Mouse (Mus musculus) cerebellum, postnatal 36 days (tissue): ENCODE results near the gene Aqp11.

Experiments used
- DNase-seq, 2 experiments: peaks; one replicate each; pipeline ENCODE4 v3.0.0; 2021 to 2022; ENCODE audit warnings: mixed read lengths in 2 of 2

Aqp11 gene

DNA sequence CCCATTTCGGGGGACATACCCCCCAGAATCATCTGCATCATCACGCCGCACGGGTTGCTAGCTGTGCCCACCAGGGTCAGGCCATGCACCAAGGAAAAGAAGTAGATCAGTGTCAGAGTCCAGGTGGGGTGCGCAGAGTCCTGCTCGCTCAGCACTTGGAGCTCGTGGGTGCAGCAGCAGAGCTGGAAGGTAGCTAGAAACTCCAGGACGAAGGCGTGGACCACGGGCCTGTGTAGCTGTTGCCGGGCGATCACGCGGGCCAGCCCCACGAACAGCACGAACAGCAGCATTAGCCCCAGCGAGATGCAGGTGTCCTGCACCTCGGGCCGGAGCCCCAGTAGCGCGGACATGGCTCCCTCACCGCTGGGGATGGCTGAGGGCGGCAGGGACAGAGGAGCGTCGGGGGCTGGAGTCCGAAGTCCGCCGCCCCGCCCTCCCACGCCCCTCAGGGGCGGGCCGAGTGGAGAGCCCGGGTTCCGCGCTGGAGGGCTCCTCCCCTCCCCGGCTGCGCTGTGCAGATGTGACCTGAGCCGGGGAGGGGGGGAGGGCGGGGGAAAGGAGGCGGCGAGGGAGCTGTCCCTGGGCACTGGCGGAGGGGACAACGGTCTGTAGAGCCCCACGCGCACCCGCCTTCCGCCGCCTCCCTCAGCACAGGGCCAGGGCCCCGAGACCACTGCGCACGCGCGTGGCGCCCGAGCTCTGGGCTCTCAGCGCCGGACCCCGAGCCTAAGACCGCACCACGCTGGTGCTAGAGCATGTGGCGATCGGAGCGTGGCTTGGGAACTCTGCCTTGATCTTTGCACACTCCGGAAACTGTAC lies at the start of gene Aqp11:
Aqp11 (minus strand) TSS at position 652 of the 819 bp plus-strand sequence.
- DNase-seq: peak; percentile 73 to 76

DNA sequence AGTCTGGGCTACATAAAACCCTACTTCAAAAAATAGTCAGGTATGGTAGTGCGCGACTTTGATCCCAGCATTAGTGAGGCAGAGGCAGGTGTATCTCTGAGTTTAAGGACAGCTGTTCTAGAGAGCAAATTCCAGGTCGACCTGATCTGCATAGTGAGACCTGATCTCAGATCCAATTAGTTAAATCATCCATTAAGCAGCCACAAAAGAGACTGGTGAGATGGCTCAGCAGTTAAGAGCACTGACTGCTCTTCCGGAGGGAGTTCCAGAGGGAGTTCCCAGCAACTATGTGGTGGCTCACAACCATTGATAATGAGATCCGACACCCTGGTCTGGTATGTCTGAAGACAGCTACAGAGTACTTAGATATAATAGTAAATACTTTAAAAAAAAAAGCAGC lies 45.4 kb upstream of the Aqp11 start:
- no peak for DNase-seq

DNA sequence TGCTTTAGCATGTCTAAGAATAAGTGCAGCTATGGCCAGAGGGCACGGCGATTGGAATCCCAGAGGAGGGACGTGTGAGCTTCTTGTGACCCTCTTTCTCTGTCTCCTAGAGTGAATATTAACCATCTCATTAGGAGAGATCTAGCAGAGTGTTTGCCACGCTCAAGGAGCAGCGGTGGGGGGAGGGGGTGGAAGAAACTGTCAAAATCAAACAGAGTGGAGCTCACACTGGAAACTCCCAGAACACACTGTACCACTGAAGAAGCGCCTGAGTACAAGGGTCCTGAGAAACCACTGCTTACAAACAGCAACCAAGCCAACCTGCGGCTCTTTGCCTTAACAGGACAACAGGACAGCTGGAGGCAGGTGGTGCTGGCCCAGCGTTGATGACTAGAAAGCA lies 43.4 kb upstream of the Aqp11 start:
- DNase-seq: no peak

DNA sequence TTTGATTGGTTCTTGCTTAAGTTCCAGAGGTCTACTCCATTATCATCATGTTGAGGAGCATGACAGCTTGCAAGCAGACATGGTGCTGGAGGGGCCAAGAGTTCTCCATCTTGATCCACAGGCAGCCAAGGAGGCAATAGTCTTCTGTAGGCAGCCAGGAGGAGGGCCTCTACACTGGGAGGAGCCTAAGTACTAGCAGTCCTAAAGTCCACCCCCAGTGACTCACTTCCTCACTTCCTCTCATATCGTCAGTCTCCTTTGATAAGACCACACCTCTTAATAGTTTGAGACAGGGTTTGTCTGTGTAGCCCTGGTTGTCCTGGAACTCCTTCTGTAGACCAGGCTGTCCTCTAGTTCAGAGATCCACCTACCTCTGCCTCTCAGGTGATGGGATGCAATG lies 42.7 kb upstream of the Aqp11 start:
- DNase-seq: no peak

DNA sequence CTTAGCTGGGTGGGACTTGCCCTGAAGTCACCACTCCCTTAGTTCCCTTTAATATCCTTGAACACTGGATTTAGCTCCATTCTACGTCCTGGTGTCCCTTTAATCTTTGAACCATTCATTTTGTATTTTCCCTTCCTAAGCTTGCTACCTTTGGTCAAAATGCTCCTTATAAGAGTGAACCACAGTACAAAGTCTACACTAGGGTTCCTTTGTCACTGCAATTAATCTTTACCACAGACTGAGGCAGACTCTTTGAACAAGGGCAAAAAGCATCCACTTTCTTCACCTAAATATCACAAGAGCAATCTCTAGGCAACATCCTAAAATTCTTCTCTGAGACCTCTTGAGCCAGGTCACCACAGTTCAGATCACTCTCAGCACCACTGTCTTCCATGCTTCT lies 42.1 kb upstream of the Aqp11 start:
- DNase-seq: no peak

DNA sequence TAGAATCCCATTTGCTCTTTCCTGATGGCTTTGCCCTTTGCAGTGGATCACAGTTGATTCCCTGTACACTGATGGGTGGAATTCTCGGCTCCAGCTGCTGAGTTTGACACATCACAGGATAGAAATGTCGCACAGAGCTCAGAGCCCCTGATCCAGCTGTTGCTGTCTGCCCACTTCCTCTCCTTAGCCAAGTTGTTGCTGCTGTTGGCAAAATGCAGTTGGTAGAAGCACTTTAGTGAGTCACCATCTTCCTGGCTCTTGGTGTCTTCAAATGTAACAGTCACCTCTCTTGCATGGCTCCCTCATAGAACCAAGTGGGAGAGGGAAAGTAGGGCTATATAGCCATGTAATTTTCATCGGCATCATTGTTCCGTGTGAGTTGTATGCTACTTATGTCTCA lies 39.1 kb upstream of the Aqp11 start:
- DNase-seq: no peak

DNA sequence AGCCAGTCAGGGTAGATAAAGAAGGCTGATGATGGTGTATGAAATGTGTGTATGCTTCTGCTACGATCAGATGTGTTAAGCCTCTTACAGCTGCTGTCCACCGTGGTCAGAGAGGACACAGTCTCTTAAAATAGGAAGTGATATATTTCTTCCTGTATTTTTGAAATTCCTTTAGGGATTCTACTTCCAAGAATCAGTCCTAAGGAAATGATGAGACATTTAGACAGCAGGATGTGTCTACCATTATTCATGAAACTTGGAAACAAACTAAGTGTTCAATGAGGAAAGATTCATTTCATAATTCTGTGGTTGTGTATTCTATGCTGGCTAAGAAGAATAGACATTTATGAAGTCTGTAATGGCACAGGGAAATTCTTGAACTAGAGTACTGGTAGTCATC lies 37.8 kb upstream of the Aqp11 start:
- no peak for DNase-seq

DNA sequence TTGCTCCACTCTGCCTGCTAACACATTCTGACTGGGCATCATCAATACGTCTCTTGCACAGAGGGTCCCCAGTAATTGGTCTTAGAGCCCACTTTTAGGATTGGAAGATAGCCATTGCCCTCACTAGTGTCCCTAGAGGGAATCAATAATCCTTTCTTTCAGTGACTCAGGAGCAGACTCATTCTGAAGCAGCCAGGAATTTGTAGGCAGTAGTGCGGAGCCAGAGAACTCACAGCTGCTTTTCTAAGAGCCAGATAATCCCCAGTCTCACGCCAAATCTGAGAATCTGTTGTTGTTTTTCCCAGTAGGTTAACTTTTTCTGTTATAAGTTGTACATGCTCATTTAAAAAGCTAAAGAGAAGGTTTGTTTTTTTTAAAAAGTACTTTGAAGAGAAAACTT lies 37.3 kb upstream of the Aqp11 start:
- no peak for DNase-seq

DNA sequence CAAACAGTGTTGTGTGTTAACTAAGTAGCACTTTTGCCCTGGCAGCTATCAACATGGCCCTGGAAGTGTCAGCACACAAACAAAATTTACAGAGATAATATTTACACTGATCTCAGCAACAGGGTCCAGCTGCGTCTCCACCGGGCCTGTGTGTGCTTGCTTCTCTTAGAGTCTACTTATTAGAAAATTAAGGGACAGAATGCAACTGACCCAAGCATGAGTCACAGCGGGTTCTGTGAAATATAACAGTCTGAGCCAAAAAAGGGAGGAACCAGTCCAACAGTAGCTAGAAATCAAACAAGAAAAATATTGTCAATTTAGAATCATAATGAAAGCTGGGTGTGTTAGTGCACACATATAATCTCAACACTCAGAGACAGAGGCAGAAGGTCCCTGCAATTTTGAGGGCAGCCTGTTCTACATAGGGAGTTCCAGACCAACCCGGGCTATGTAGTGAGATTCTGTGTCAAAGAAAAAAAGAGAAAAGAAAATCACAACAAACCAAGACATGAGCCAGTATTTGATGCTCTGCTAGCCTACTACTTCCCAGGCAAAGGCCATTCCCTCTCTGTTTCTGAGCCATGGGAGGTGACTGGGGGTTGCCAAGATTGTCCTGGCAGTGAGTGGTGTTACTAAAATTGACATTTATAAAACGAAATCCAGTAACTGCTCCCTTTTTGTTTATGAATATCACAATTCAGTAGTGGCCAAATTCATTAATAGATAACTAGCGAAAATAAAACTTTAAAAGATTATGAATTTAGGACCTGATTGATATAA lies 32.9 kb upstream of the Aqp11 start:
- DNase-seq: peak in 1 of 2 experiments; percentile 30

DNA sequence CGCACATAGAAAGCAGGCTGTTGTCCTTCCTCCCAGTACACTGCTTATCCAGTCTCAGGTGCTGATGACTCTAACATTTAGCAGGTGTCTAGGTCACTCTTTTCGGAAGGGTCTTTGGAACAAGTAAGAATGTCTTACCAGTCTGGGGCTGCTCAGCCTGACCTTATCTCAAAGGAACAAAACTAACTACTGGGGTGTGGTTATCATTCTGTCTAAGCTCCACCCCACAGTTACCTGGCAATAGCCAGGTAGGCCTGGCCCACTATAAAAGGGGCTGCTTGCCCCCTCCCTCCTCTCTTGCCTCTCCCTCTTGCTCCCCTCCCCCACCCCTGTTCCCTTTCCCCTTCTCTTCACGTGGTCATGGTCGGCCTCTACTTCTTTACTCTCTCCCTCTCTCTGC lies 30.9 kb upstream of the Aqp11 start:
- DNase-seq: no peak

DNA sequence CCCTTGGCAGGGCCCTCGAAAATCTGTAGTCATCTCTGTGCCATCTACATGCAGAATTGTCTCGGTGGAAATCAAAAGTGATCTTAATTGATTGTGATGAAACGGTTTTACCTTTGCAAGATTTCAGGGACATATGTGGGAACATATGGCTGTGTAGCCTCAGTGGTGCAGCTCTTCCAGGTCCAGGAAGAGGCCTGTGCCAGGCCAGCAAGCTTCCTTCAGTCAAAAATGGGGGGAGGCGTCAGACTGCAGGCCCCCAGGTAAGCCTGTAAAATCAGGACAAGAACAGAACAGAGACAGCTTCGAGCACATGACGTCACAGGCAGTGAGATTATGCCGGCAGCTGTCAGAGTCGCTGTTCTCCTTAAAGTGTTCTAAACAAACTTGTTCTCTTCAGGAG lies 29.8 kb upstream of the Aqp11 start:
- peak in 1 of 2 experiments; percentile 25 for DNase-seq

DNA sequence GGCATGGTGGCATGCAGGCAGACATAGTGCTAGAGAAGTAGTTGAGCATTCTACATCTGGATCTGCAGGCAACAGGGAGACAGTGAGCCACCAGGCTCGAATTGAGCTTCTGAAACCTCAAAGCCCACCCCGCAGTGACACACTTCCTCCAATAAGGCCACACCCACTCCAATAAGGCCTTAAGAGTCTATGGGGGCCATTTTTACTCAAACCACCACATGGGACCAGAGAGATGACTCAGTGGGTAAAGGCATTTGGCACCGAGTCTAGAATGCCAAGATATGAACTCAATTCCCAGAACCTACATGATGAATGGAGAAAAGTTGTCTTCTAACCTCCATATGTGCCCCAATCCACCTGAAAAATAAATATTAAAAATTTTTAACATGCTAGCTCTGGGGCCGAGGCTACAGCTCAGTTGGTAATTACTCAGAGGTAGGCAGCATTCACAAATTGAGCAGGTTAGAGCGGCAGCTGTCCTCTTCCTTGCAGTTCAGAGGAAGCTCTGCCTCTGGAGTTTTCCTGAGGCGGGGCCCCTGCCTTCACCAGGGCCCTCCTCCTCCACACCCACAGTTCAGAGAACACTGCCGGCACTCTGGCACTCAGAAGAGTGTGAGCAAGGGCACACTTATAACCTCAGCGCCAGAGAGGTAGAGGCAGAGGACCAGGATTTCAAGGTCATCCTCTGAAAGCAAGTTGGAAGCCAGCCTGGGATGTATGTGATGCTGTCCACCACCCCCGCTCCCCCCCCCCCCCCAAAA lies 28.5 kb upstream of the Aqp11 start:
- no peak for DNase-seq

DNA sequence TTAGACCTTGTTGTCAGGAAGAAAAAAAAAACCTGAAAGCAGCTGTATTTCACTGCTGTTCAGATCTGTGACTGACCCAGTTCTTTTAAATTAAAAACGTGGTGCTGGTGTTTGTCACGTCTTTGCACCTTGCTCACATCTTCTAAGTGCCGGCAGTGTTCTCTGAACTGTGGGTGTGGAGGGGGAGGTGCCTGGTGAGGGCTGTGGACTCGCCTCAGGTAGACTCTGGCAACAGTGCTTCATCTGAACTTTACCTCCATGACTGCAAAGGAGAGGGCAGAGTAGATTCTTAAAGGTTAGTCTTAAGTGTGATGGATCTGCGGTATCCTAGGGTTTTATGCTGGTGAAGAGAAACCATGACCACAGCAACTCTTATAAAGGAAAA lies 27.9 kb upstream of the Aqp11 start:
- DNase-seq: no peak

DNA sequence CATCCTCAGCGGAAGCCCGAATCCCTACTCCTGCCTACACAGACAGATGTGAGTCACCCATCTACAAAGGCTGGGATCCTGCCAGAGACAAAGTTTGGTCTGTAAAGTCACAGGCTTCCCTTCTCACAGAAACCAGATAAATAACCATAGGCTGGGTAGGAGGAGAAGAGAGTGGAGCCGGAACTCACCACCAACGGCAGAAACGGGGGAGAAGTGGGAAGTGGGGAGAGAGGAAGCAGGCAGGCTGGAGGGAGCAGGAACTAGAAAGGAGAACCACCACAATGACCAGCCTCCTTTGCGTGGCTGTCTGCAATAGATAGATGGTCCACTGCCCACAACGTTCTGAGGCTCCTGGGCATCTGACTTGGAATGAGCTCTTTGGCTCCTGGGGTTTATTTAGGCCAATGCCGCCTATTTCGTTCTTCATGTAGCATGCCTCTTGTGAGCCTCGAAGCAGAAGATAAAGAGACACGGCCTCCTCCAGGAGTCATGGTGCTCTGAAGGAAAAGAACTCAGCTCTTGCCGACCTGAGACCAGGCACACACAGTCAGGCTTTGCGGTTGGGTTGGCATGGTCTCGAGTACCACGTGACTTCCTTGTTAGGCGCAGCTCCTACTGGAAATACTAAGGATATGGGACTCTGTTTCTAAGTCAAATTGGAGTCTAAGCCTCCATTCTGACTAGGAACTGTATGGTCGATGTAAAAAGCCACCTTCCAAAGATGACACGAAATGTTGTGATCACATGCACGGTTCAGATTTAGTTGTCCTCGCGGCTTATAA lies 27.3 kb upstream of the Aqp11 start:
- no peak for DNase-seq

DNA sequence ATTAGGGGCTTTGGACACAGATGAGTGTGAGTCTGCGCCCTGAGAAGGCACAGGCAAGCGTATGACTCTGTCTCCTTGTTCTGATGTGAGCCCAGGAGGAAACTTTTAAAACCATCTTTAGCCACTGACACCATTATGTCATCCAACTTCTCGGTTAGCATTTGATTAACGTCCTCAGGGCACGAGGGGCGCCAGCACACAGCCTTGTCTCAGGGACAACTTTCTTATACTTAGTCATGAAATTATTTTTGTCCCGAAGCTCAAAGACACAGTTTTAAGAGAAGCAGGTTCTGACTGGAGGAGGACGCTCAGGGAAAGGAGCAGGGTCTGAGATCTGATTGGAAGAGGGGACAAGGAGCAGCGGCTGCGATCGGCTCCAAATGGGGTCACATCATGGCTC lies 26.5 kb upstream of the Aqp11 start:
- no peak for DNase-seq

DNA sequence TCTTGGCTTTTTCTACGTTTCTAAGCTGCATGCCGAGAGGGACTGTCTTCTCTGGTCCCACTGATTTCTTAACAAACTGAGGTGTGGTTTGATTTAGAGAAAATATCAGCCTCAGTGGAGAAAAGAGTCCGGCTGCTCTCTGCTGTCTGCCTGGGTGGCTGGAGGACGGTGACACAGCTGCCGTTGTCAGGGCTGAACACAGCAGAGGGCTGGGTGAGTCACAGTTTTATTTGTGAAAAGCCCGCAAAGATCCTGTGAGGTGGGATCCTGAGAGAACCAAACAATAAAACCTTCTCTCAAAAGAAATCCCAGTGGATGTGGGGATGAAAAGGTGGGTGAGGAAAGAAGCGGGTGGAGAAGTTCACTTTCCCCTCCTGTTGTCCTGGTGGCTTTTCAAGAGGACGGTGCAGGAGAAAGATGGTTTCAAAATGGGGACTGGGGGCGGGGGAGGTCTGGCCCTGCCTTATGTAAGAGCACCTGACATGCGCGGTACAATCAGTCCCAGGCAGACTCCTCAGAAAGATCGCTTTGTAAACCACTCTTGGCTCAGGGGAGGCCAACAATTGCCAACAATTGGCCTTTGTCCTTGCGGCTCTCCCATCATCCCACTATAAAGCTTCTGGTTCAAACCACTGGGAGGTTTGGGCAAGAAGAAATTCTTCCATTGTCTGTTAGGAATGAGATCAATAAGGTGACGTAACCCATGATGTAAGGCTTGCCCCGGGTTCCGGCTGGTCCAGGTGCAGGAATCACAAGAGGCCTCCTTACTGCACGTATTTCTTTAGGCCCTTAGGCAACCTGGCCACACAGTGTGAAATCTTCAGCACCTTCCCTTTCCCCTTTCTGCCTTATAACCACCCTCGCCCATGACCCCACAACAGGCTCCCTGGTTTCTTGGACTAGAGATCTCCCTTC lies 19.1 kb upstream of the Aqp11 start:
- no peak for DNase-seq

DNA sequence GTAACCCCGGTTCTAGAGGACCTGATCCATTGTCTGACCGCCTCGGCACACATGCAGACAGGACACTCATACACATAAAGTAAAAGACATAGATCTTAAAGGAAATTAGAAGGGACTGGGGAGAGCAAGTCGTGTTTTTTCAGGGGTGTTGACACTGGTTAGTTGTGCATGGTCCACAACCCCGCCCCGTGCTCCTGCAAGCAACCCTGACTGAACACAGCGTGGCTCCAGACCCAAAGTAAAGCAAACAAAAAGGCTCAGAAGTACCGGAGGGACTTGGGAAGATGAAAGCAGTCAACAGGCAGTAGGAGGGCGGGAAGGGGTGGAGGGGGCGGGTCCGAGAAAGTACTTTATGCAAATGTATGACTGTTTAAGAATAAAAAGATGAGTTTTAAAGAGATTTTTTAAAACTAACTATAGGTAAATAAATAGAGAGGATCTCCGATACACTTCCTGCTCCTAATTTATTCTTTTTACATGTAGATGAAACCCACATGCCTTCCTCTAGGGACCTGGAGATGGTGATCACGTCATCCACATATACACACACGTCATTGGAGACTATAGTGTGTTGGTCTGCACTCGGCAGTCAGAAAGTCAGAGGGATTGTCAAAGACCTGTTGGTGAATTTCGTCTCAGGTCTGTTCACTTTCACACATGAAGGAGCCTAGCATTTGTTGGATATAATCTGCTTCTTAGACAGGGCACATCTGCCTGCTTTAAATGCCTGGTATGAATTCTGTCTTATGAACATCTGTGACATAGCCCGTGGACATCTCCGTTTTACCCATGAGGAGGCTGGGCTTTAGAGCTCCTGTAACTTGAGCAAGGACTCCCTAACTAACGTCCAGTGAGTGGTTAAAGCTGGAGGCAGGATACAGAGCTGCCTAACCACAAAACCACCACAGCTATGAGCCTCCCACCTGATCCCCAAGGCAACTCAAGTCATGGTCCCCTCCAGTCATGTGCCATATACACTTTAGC lies 11.4 kb upstream of the Aqp11 start:
- no peak for DNase-seq

DNA sequence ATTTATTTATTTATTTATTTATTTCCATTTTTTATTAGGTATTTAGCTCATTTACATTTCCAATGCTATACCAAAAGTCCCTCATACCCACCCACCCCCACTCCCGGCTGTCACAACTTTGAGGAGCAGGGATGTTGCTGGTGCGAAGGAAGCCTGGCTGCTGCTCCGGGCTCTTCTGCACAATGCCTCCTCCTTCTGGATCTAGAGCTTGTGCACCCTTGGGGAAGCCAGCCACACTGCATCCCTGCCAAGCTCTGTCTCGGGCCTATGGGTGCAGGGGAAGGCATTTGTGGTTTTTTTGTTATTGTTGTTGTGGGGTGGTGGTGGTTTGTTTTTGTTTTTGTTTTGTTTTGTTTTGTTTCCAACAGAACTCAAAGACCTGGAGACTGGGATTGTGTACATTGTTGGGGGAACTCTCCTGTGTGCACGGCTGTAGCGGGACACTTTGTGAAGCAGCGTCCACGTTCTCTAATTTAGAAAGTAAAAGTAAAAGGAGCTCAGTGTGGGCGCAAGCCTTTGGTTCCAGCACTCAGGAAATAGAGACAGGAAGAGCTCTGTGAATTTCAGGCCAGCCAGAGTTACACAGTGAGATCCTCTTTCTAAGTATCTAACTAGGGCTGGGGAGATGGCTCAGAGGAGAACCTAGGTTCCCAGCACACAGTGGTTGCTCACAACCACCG lies 10.6 kb upstream of the Aqp11 start:
- no peak for DNase-seq

DNA sequence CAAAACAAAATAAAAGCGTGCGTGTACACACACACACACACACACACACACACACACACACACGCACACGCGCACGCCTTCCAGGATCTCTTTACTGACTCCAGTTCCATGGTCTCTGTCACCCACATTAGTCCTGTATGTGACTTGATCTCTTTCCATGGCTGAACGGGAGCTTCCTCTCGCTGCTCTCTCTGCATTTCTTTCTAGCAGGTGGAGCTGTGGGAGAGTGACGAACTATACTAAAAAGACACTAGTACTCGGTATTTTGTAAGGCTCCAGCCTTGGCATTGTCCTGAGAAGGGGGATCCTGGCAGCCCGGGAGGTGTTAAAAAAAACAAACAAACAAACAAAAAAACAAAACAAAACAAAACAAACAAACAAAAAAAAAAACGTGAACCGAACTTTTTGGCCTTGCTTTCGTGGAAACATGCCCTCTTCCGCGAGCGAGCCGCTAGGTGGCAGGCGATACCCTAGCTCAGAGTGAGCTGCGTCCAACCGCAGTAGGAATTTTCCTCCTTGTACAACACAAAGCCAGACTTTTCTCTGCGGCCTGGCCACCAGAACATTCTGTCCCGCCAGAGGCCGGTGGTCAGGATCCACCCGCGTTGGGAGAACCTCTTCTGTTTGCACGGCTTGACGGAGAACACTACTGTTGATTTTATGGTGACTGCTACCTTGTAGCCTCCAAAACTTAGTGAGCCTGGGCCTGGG lies 9.9 kb upstream of the Aqp11 start:
- peak; percentile 83 for DNase-seq
